Mouse (Mus musculus) heart, adult 2 months (tissue): Measurements from ENCODE around the gene Ssrp1. TPM values are rescaled to one million over a fixed set of nuclear protein-coding genes. Genes with fewer than 3 reads are reported as not detected.

Experiments used
- DNase-seq, 2 experiments: peaks; one replicate each; pipeline ENCODE4 v3.0.0; 2021
- H3K27ac ChIP-seq: fragments of 200-600 bp; 2 replicates; pipeline ENCODE4 v1.8.1; 2022
- H3K27me3 ChIP-seq: fragments of 200-500 bp; 2 replicates; pipeline ENCODE4 v1.6.1; 2012; ENCODE audit warnings: mild to moderate bottlenecking, low read length, inconsistent platforms, mixed read lengths; ENCODE audit not compliant: control insufficient read depth, insufficient read depth
- H3K36me3 ChIP-seq: fragments of 200-500 bp; 2 replicates; pipeline ENCODE4 v1.6.1; 2012; ENCODE audit warnings: low read length, inconsistent platforms; ENCODE audit not compliant: control insufficient read depth, insufficient read depth
- H3K4me1 ChIP-seq: fragments of 200-500 bp; 2 replicates; pipeline ENCODE4 v1.6.1; 2011; ENCODE audit warnings: low read length; ENCODE audit not compliant: control insufficient read depth, insufficient read depth
- H3K4me3 ChIP-seq: fragments of 200-600 bp; 2 replicates; pipeline ENCODE4 v1.8.1; 2022
- H3K79me2 ChIP-seq: fragments of 200-500 bp; replicated peaks from 2 replicates; pipeline ENCODE4 v1.6.1; 2012; ENCODE audit warnings: mild to moderate bottlenecking, inconsistent platforms, low read length, moderate library complexity, mixed read lengths; ENCODE audit not compliant: control insufficient read depth, insufficient read depth
- H3K9ac ChIP-seq: fragments of 200-500 bp; 2 replicates; pipeline ENCODE4 v1.6.1; 2012; ENCODE audit warnings: low read depth, mild to moderate bottlenecking, control low read depth, inconsistent platforms, low read length, mixed read lengths
- CTCF ChIP-seq: fragments of 200-600 bp; IDR thresholded peaks from 2 replicates; pipeline ENCODE4 v1.8.1; 2022; ENCODE audit warnings: antibody characterized with exemption, mild to moderate bottlenecking, moderate library complexity
- EP300 ChIP-seq: fragments of 200-500 bp; IDR thresholded peaks from 2 replicates; pipeline ENCODE4 v1.6.1; 2011; ENCODE audit warnings: low read depth, low read length, control low read depth; ENCODE audit not compliant: insufficient read depth
- POLR2A ChIP-seq: fragments of 200-500 bp; IDR thresholded peaks from 2 replicates; pipeline ENCODE4 v1.6.1; 2011; ENCODE audit warnings: mild to moderate bottlenecking, low read depth, low read length, control low read depth; ENCODE audit not compliant: insufficient read depth
- WGBS: fragments of 180-500 bp; shearing (Covaris S2); methylation state at CpG from one replicate; pipeline ENCODE4 v1.1.7; 2018; 5-methylcytosine and 5-hydroxymethylcytosine counted together
- intact Hi-C: fragments of 180-260 bp; cut with DNase I; formaldehyde crosslinking; loops from one replicate; pipeline ENCODE4 v1.15.1; 2025
- polyA plus RNA-seq: library from polyadenylated mRNA; depleted of rRNA; stranded (reverse); fragments of >200 nt; gene quantifications from 2 replicates; pipeline ENCODE4 v1.2.3, GENCODE M21; 2012
- total RNA-seq, 2 experiments: library from RNA; stranded (reverse); gene quantifications; 2 replicates each; pipeline ENCODE4 v1.2.3; 2021

The Ssrp1 gene
- total and polyA plus RNA-seq, 3 experiments = 38.8 to 39.6 (median 39.0) TPM

GRCm38 (mm10) chr2:85061107-85061541, 24.1 kb downstream of the Ssrp1 start:
- H3K36me3 ChIP-seq = peaks cover 1% of the 10 kb centered on the region; the same call in 1 of the 2 replicates

GRCm38 (mm10) chr2:85065141-85065875, 28.3 kb downstream of the Ssrp1 start:
- WGBS = 50% methylated on average over 12 of the region's 12 CpGs
- Histone ChIP-seq H3K9ac (peak overlapping the region; percentile 9; the same call in 1 of the 2 replicates), H3K27me3 (no peaks in the 10 kb centered on the region), H3K79me2 (0 out of 2 replicates have a peak, but pooled peaks cover 1% of the 10 kb centered on the region), H3K27ac (peak overlapping the region; percentile 37), H3K36me3 (peaks cover 4% of the 10 kb centered on the region; the same call in 1 of the 2 replicates), H3K4me3 (no peak overlapping the region), H3K4me1 (peaks cover 7% of the 10 kb centered on the region)
- peak; percentile 50 to 60 for DNase-seq
- 0 out of 2 replicates have a peak, but pooled peaks have one; percentile 32 for TF ChIP-seq POLR2A
- TF ChIP-seq EP300 = peak; percentile 64; the same call in 1 of the 2 replicates
- TF ChIP-seq CTCF = no peak
- intact Hi-C loops = no loop called here

More at GRCm38 (mm10) chr2:85061107-85061541, 24.1 kb downstream of the Ssrp1 start:
- peak overlapping the region; percentile 65 for H3K4me3 ChIP-seq
- WGBS = 14% methylated on average over 10 of the region's 10 CpGs
- peak in 1 of 2 experiments; percentile 44 for DNase-seq
- no peak for TF ChIP-seq EP300
- TF ChIP-seq CTCF = no peak
- no peak for TF ChIP-seq POLR2A
- H3K79me2 ChIP-seq = 0 out of 2 replicates have a peak, but pooled peaks cover 1% of the 10 kb centered on the region
- intact Hi-C loops = loop anchor here (2.0 kb wide), 1 partner anchor 38 kb away; no protein-coding TSS in a partner anchor
- H3K27me3 ChIP-seq = no peaks in the 10 kb centered on the region
- peak overlapping the region; percentile 89 for H3K27ac ChIP-seq
- H3K9ac ChIP-seq = peak overlapping the region; percentile 78
- peaks cover 12% of the 10 kb centered on the region for H3K4me1 ChIP-seq

GRCm38 (mm10) chr2:85066937-85067336, 29.9 kb downstream of the Ssrp1 start:
- Histone ChIP-seq H3K27me3 (no peaks in the 10 kb centered on the region), H3K79me2 (no peaks in the 10 kb centered on the region), H3K4me1 (peaks cover 7% of the 10 kb centered on the region), H3K36me3 (peaks cover 4% of the 10 kb centered on the region; the same call in 1 of the 2 replicates), H3K4me3 (no peak overlapping the region), H3K27ac (no peak overlapping the region), H3K9ac (no peak overlapping the region)
- no peak for DNase-seq
- intact Hi-C loops = no loop called here
- TF ChIP-seq CTCF = no peak
- TF ChIP-seq POLR2A = no peak
- TF ChIP-seq EP300 = no peak
- WGBS = 90% methylated on average over 5 of the region's 5 CpGs

- Histone ChIP-seq H3K9ac (no peak overlapping the region), H3K36me3 (peaks cover 4% of the 10 kb centered on the region; the same call in 1 of the 2 replicates), H3K4me3 (no peak overlapping the region), H3K27ac (no peak overlapping the region; the same call in 1 of the 2 replicates), H3K79me2 (no peaks in the 10 kb centered on the region), H3K4me1 (peaks cover 7% of the 10 kb centered on the region), H3K27me3 (no peaks in the 10 kb centered on the region)
- TF ChIP-seq CTCF (no peak), EP300 (no peak), POLR2A (no peak)
- no peak for DNase-seq
- intact Hi-C loops = no loop called here
- WGBS = 70% methylated on average over 10 of the region's 10 CpGs
These were observed 31.0 kb downstream of the Ssrp1 start for GRCm38 (mm10) chr2:85067903-85068625.

GRCm38 (mm10) chr2:85068626-85069025, 31.6 kb downstream of the Ssrp1 start:
- TF ChIP-seq POLR2A (no peak), EP300 (no peak), CTCF (no peak)
- peaks cover 4% of the 10 kb centered on the region; the same call in 1 of the 2 replicates for H3K36me3 ChIP-seq
- 83% methylated on average over 2 of the region's 2 CpGs for WGBS
- DNase-seq = no peak
- H3K9ac ChIP-seq = no peak overlapping the region
- no peaks in the 10 kb centered on the region for H3K27me3 ChIP-seq
- intact Hi-C loops = no loop called here
- no peaks in the 10 kb centered on the region for H3K79me2 ChIP-seq
- H3K4me1 ChIP-seq = peaks cover 7% of the 10 kb centered on the region
- no peak overlapping the region for H3K4me3 ChIP-seq
- no peak overlapping the region for H3K27ac ChIP-seq
